Mouse (Mus musculus) adrenal gland, postnatal 25 days (tissue): ENCODE data around the gene Snrnp70. TPM values are rescaled to one million over a fixed set of nuclear protein-coding genes. Genes with fewer than 3 reads are reported as not detected.

Experiments used
- DNase-seq: peaks from one replicate; pipeline ENCODE4 v3.0.0; 2021; ENCODE audit warnings: mixed read lengths
- total RNA-seq: library from RNA; stranded (reverse); gene quantifications from 2 replicates; pipeline ENCODE4 v1.2.3, GENCODE M21; 2021

Snrnp70 gene
- total RNA-seq, 1 experiment from 2014 or later: 425 TPM

DNA sequence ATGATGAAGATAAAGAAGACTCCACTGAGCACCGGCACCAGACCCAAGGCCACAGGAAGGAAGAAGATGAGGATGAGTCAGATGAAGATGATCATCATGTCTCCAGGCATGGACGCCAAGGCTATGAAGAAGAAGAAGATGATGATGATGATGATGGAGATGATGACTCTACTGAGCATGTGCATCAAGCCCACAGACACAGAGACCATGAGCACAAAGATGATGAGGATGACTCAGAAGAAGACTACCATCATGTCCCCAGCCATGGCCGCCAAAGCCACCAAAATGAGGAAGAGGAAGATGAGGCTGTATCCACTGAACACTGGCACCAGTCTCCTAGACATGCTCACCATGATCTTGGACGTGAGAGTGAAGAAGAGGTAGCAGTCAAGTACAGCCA, 59.2 kb downstream of the Snrnp70 start:
- DNase-seq: no peak

DNA sequence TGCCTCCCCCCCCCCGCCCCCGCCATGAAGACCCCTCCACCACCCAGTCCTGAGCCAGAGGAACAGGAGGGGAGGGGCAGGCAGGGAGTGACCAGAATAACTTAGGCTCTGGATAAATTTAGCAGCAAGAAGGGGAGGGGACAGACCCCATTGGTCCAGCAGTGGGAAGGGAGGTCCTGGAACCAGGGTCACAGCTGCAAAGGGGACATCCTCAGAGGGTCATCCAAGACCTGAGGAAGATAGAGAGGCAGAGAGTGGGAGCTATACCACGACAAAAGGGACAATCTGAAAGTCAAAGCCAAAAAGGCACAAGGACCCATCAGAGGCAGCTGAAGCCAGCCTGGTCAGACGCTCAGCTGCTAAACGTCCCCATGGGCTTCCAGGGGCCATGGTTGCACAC, 60.5 kb downstream of the Snrnp70 start, which contains the start of gene Hrc:
TSS of gene Hrc (plus strand) at position 235 of the 400 bp plus-strand sequence.
- no peak for DNase-seq

DNA sequence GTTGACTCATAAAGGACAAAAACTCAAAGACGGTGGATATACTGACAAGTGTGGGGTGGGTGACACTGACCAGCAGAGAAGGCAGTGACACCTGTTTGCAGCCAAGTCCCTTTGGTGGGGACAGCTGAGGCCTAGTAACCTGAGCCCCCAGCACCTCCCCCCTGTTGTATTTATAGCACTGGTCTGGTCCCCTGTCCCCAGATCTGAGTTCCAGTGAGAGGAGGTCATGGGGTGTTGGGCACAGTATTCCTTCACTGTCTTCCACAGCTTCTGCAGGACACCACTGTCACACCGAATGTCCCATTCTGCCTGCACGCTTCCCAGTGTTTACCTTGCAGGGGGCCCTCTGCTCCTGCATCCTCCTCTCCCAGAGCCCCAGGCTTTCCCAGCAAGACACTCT, 60.9 kb downstream of the Snrnp70 start:
- DNase-seq: no peak

DNA sequence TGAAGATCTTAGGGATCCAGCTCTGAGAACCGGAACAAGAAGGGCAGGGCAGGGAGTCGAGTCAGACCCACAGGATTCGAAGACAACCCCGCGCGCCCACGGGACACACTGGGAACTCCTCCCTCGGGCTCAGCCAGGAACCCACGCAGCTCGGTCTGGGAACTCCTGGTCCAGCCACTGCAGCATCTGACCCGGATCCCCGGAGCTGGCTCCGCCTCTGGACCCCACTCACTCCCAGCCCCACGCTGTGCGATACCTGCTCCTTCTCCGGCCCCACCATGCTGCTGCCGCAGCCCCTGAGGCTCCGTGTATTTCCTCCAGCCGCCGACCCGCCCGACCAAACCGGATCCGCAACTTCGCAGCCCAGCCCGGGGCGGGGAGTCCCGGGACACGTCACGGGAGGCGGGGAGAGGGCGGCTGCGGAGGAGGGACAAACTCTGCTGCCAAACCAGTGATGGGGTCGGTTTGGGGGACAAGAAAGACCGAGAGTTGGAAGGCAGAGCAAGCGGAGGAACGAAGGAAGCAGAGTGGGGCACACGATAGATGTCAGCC, 62.0 kb downstream of the Snrnp70 start, which contains the start of gene Trpm4:
TSS of gene Trpm4 (minus strand) at position 350 of the 552 bp plus-strand sequence.
- peak; percentile 85 for DNase-seq

DNA sequence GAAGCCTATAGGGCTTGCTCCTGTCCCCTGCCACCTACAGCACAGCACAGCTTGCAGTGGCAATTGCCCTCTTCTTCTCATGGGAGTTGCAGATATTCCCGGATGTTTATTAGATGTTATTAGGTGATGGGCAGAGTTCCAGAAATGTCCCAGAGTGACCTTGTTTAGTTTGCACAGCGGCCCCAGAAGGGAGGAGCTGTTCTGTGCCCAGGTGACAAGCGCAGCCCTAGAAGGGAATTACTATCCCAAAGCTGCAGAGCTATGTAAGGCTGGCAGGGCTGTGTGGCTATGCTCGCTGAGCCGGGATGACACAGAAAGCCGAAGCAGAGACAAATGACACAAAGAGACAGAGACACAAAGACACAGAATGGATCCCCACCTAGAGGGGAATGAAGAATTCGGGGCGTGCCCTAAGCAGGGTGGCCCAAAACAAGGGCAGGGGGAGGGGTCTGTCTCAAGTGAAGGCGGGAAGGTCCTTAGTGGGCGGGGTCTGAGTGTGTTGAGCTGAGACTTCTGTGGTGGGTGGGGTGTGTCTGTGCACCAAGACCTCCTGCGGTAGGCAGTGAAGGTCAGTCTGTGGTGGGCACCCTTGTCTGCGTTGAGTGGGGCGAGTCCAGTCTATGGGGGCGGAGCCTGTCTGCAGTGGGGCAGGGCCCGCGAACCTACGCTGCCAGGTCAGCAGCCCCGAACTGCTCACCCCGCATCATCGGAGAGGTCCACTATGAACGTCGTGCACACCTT, 62.7 kb downstream of the Snrnp70 start:
- DNase-seq: peak; percentile 21

DNA sequence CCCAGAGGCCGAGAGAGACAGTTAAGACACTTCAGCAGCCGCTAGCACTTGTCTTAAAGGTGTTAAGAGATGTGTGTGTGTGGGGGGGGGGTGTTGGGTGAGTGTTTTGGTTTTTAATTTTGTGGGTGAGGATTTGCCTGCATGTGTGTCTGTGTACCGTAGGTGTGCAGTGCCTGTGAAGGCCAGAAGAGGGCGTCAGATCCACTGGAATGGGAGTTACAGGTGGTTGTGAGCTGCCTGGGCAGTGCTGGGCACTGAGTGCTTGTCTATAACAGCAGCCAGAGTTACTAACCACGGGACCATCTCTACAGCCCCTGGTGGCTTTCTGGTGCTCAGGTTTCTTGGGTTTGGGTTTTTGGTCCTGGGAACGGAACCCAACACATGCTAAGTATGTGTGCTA, 64.0 kb downstream of the Snrnp70 start:
- no peak for DNase-seq

DNA sequence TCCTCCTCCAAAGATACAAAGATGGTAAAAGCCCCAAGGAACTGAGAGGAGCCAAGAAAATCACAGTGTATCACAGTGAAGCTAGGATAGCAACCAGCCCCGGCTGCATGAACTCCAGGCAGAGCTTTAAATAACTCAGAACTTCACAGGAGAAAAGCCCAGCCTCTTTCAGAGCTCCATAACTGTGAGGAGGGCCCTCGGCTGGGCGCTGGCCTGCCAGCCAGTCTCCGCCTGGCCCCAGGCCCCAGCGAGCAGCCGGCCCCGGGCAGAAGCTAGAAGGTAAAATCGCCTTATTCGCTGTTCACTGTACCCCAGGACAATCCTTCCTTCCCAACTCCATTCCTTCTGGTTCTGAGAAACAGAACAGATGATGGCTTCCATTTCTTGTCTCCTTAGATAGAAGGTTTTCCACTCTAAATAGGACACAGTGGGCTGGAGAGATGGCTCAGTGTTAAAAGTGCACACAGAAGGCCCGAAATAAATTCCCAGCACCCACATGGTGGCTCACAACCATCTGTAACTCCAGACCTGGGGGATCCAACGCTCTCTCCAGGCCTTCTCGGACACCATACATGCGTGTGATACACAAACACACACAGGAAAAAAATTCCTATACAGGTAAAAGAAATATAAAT, 66.6 kb downstream of the Snrnp70 start:
- no peak for DNase-seq

Other genes starting within 250 kb of the Snrnp70 start
- gene Pih1d1, start 241.4 kb downstream of the Snrnp70 start, total RNA-seq: 61.7 and 74.3 TPM in 2 replicates
- gene Aldh16a1, start 241.2 kb downstream of the Snrnp70 start, total RNA-seq: 79.2 and 106 TPM in 2 replicates
- 0.15 and 0.33 TPM in 2 replicates for gene Slc17a7, start 231.8 kb downstream of the Snrnp70 start, total RNA-seq
- not detected in 2 replicates for gene Gfy, start 216.2 kb downstream of the Snrnp70 start, total RNA-seq
- not detected in 2 replicates for gene Pth2, start 214.7 kb downstream of the Snrnp70 start, total RNA-seq
- 0.12 TPM in 1 of 2 replicates, not detected in the other for gene Ccdc155, start 190.8 kb downstream of the Snrnp70 start, total RNA-seq
- gene Dkkl1, start 183.6 kb downstream of the Snrnp70 start, total RNA-seq: not detected in 2 replicates
- 15.0 and 15.3 TPM in 2 replicates for gene Tead2, start 180.0 kb downstream of the Snrnp70 start, total RNA-seq
- 2.7 TPM in 2 replicates for gene Cd37, start 156.6 kb downstream of the Snrnp70 start, total RNA-seq
- not detected in 2 replicates for gene Slc6a16, start 154.7 kb downstream of the Snrnp70 start, total RNA-seq
- gene Slc6a21, start 118.2 kb downstream of the Snrnp70 start, total RNA-seq: not detected in 2 replicates
- gene Trpm4, start 62.0 kb downstream of the Snrnp70 start, total RNA-seq: 9.3 and 14.2 TPM in 2 replicates
- 0.18 TPM in 1 of 2 replicates, not detected in the other for gene Hrc, start 60.5 kb downstream of the Snrnp70 start, total RNA-seq
- 1.9 and 2.9 TPM in 2 replicates for gene Ppfia3, start 28.7 kb downstream of the Snrnp70 start, total RNA-seq
- 8.7 TPM in 1 of 2 replicates, not detected in the other for gene Lin7b, start 25.2 kb downstream of the Snrnp70 start, total RNA-seq
- not detected in 2 replicates for gene Kcna7, start 9.9 kb upstream of the Snrnp70 start, total RNA-seq
- gene Ntf5, start 18.0 kb upstream of the Snrnp70 start, total RNA-seq: not detected in 2 replicates
- gene Lhb, start 25.1 kb upstream of the Snrnp70 start, total RNA-seq: not detected in 2 replicates
- 39.4 and 44.2 TPM in 2 replicates for gene Gys1, start 39.1 kb upstream of the Snrnp70 start, total RNA-seq
- 50.7 and 51.6 TPM in 2 replicates for gene Ruvbl2, start 42.4 kb upstream of the Snrnp70 start, total RNA-seq
- 786 and 951 TPM in 2 replicates for gene Ftl1, start 64.1 kb upstream of the Snrnp70 start, total RNA-seq
- 61.4 and 68.8 TPM in 2 replicates for gene Bax, start 71.2 kb upstream of the Snrnp70 start, total RNA-seq
- gene Tulp2, start 86.1 kb upstream of the Snrnp70 start, total RNA-seq: 0.46 and 0.67 TPM in 2 replicates
- gene Gm45808, start 91.1 kb upstream of the Snrnp70 start, total RNA-seq: 21.0 and 40.1 TPM in 2 replicates
- gene Dhdh, start 93.1 kb upstream of the Snrnp70 start, total RNA-seq: 62.3 and 75.5 TPM in 2 replicates
- 220 and 264 TPM in 2 replicates for gene Nucb1, start 114.7 kb upstream of the Snrnp70 start, total RNA-seq
- 28.0 and 29.6 TPM in 2 replicates for gene Ppp1r15a, start 130.5 kb upstream of the Snrnp70 start, total RNA-seq
- gene Plekha4, start 130.6 kb upstream of the Snrnp70 start, total RNA-seq: 3.2 and 3.3 TPM in 2 replicates
- 0.95 and 1.0 TPM in 2 replicates for gene Hsd17b14, start 159.2 kb upstream of the Snrnp70 start, total RNA-seq
- 218 and 244 TPM in 2 replicates for gene Bcat2, start 174.4 kb upstream of the Snrnp70 start, total RNA-seq
- not detected in 2 replicates for gene Fgf21, start 219.7 kb upstream of the Snrnp70 start, total RNA-seq
- gene Fut1, start 221.5 kb upstream of the Snrnp70 start, total RNA-seq: not detected in 2 replicates
- 0.36 TPM in 1 of 2 replicates, not detected in the other for gene Izumo1, start 226.1 kb upstream of the Snrnp70 start, total RNA-seq
- gene Rasip1, start 231.7 kb upstream of the Snrnp70 start, total RNA-seq: 21.3 and 23.3 TPM in 2 replicates
- gene Mamstr, start 244.2 kb upstream of the Snrnp70 start, total RNA-seq: 3.5 and 4.3 TPM in 2 replicates